ENCODE assay signal across 26 mouse cellular contexts in genomic region chr10:7843181-7843580, GRCm38 (mm10). TPM values are rescaled to one million over a fixed set of nuclear protein-coding genes. Genes with fewer than 3 reads are reported as not detected.
DNase-seq lines count a peak whose midpoint lies in the region; ATAC-seq and TF ChIP-seq lines count a peak whose summit lies in the region.
"Had no signal": no experiment of that assay in that cellular context is flagged by ENCODE, and none has a peak within 500 bp of the region (broad histone marks: within the 10 kb centered on the region; RNA-seq: fewer than 3 reads in every experiment).

No protein-coding gene starts in this region.

- peak; percentile 70 for DNase-seq in CD4-positive helper T cell, adult 2 months (ENCODE audit: low read depth, low spot score)
- no peak for DNase-seq in left cerebral cortex, postnatal 14 days (ENCODE audit: low spot score in 2 of 2)
- DNase-seq in forebrain, embryonic 11.5 days (ENCODE audit: low spot score), result no peak
- DNase-seq: adrenal gland, postnatal 10 days; adrenal gland, postnatal 36 days; cerebellum, adult 11 months; cerebellum, adult 9-11 months; cerebellum, postnatal 25 days; embryo, embryonic 11 days; forebrain, postnatal 0 days; gastrocnemius, postnatal 25 days; heart, adult 2 months; kidney, adult 2 months had no signal

- H3K4me2 ChIP-seq in forebrain, embryonic 13.5 days, result no peak overlapping the region
- H3K4me2 ChIP-seq in forebrain, embryonic 11.5 days (ENCODE audit: low read depth, low read length, severe bottlenecking), result no peak overlapping the region
- H3K4me2 ChIP-seq: embryonic facial prominence, embryonic 13.5 days; heart, embryonic 11.5 days; hindbrain, embryonic 12.5 days; hindbrain, embryonic 15.5 days had no signal

- TF ChIP-seq CTCF in bone marrow macrophage, adult 2 months (IDR thresholded peaks at IDR 0.05; ENCODE audit: low read depth, low read length), result no peak

- no peak overlapping the region for H3K9ac ChIP-seq in forebrain, embryonic 13.5 days
- no peak overlapping the region for H3K9ac ChIP-seq in forebrain, embryonic 11.5 days (ENCODE audit: low read length)
- H3K9ac ChIP-seq: embryonic facial prominence, embryonic 13.5 days; forebrain, postnatal 0 days; hindbrain, embryonic 12.5 days; hindbrain, embryonic 15.5 days had no signal

- H3K27me3 ChIP-seq in forebrain, embryonic 13.5 days, result no peaks in the 10 kb centered on the region
- no peaks in the 10 kb centered on the region for H3K27me3 ChIP-seq in forebrain, embryonic 11.5 days (ENCODE audit: control insufficient read depth, insufficient read depth, low read length)
- H3K27me3 ChIP-seq: embryonic facial prominence, embryonic 13.5 days; hindbrain, embryonic 12.5 days; hindbrain, embryonic 15.5 days had no signal

- H3K27ac ChIP-seq in bone marrow macrophage, adult 2 months (ENCODE audit: insufficient read depth, low read depth, low read length), result peak overlapping the region; percentile 97; the same call in 1 of the 2 replicates
- H3K27ac ChIP-seq in macrophage, result peak overlapping the region; percentile 99
- H3K27ac ChIP-seq in forebrain, embryonic 13.5 days, result no peak overlapping the region
- no peak overlapping the region for H3K27ac ChIP-seq in forebrain, embryonic 11.5 days (ENCODE audit: low read depth, low read length)
- H3K27ac ChIP-seq: embryonic facial prominence, embryonic 10.5 days; embryonic facial prominence, embryonic 13.5 days; heart, adult 2 months; hindbrain, embryonic 12.5 days; hindbrain, embryonic 15.5 days had no signal

- 84% methylated on average over 2 of the region's 4 CpGs for WGBS in macrophage (ENCODE audit: missing documents)
- 91% methylated on average over 4 of the region's 4 CpGs for WGBS in forebrain, embryonic 13.5 days
- WGBS in forebrain, embryonic 11.5 days, result 89% methylated on average over 4 of the region's 4 CpGs

- intact Hi-C loops in left cerebral cortex, postnatal 14 days (cut with DNase I), result no loop called here

- H3K4me3 ChIP-seq in bone marrow macrophage, adult 2 months (ENCODE audit: insufficient read depth, low read length), result no peak overlapping the region
- no peak overlapping the region for H3K4me3 ChIP-seq in macrophage (ENCODE audit: inconsistent target)
- H3K4me3 ChIP-seq in forebrain, embryonic 13.5 days, result no peak overlapping the region
- H3K4me3 ChIP-seq in forebrain, embryonic 11.5 days (ENCODE audit: low read depth, low read length), result no peak overlapping the region
- H3K4me3 ChIP-seq: embryonic facial prominence, embryonic 10.5 days; embryonic facial prominence, embryonic 13.5 days; erythroblast, embryonic 14.5 days; heart, adult 2 months; hindbrain, embryonic 12.5 days; hindbrain, embryonic 15.5 days had no signal

- peak; percentile 17 for ATAC-seq in CD4-positive, CD25-positive, alpha-beta regulatory T cell, adult 4 months
- no peak for ATAC-seq in forebrain, embryonic 13.5 days
- ATAC-seq in forebrain, embryonic 11.5 days (replicated peaks; ENCODE audit: low FRiP score), result no peak
- ATAC-seq: forebrain, embryonic 14.5 days; forebrain, postnatal 0 days; intestine, postnatal 0 days had no signal

- H3K9me3 ChIP-seq in forebrain, embryonic 13.5 days (replicated peaks), result no peaks in the 10 kb centered on the region
- H3K9me3 ChIP-seq in forebrain, embryonic 11.5 days (ENCODE audit: control insufficient read depth, low read length), result no peaks in the 10 kb centered on the region
- H3K9me3 ChIP-seq: embryonic facial prominence, embryonic 10.5 days; embryonic facial prominence, embryonic 13.5 days; hindbrain, embryonic 12.5 days; hindbrain, embryonic 15.5 days had no signal

- H3K4me1 ChIP-seq in bone marrow macrophage, adult 2 months (ENCODE audit: control insufficient read depth, insufficient read depth, low read length), result peaks cover 80% of the 10 kb centered on the region
- H3K4me1 ChIP-seq in forebrain, embryonic 13.5 days, result no peaks in the 10 kb centered on the region
- H3K4me1 ChIP-seq in forebrain, embryonic 11.5 days (replicated peaks; ENCODE audit: control insufficient read depth, insufficient read depth, low read length), result no peaks in the 10 kb centered on the region
- H3K4me1 ChIP-seq: hindbrain, embryonic 12.5 days; hindbrain, embryonic 15.5 days had no signal

- peaks cover 78% of the 10 kb centered on the region for H3K79me2 ChIP-seq in macrophage (ENCODE audit: inconsistent target)

- peaks cover 9% of the 10 kb centered on the region for H3K36me3 ChIP-seq in macrophage (ENCODE audit: inconsistent target)
- no peaks in the 10 kb centered on the region for H3K36me3 ChIP-seq in forebrain, embryonic 13.5 days (ENCODE audit: poor library complexity, severe bottlenecking)
- H3K36me3 ChIP-seq in forebrain, embryonic 11.5 days (ENCODE audit: control insufficient read depth, insufficient read depth, low read length), result no peaks in the 10 kb centered on the region
- H3K36me3 ChIP-seq: embryonic facial prominence, embryonic 10.5 days; embryonic facial prominence, embryonic 13.5 days; hindbrain, embryonic 12.5 days; hindbrain, embryonic 15.5 days had no signal

- TF ChIP-seq POLR2A in bone marrow macrophage, adult 2 months (IDR thresholded peaks at IDR 0.05; ENCODE audit: borderline replicate concordance, low read depth, low read length), result no peak

RNA-seq across cellular contexts. Expression of gene Zc3h12d, which starts 10.9 kb away (rescaled TPM):
- polyA plus RNA-seq in CD4-positive, CD25-positive, alpha-beta regulatory T cell, adult 4 months (2017; shearing (Covaris generic)), result 10 to 100 TPM; 51.7 to 87.3 TPM
- 27.6 and 29.5 TPM in 2 replicates for polyA plus RNA-seq in bone marrow macrophage, adult 2 months (2012; ENCODE audit: insufficient read depth, insufficient read length, missing spikeins)
- 10 to 100 TPM in 25 of 26 experiments, 1 to 10 TPM in 1; 4.7 to 61.5 (median 37.4) TPM for total RNA-seq in macrophage (2018; cell fraction: chromatin; rRNA removed)
- total RNA-seq in macrophage (2018; cell fraction: cytosol; rRNA removed), result 10 to 100 TPM; 15.6 to 52.4 (median 36.1) TPM
- total RNA-seq in macrophage (2018; cell fraction: nucleus; rRNA removed), result 10 to 100 TPM; 13.9 to 70.5 (median 35.9) TPM
- 21.6 to 37.6 TPM (median 28.7 TPM) in 3 replicates for polyA plus RNA-seq in macrophage (2018)
- 0.06 TPM in 1 of 2 replicates, not detected in the other for polyA plus RNA-seq in forebrain, embryonic 13.5 days (2015; fragmentation: Nextera tagmentation; extraction: Ambion mirVana)
- total RNA-seq in left cerebral cortex, postnatal 14 days (2021), result under 1 TPM; 0.15 to 0.20 TPM
- 0.04 TPM in 1 of 2 replicates, not detected in the other for polyA plus RNA-seq in forebrain, embryonic 11.5 days (2014; fragmentation: Nextera tagmentation; extraction: Ambion mirVana)
- polyA plus RNA-seq: C2C12; erythroblast, embryonic 14.5 days; forebrain, embryonic 14.5 days had no signal

RNA-seq across cellular contexts. Expression of gene Ppil4, which starts 50.5 kb away (rescaled TPM):
- 10 to 100 TPM; 76.4 to 77.5 TPM for polyA plus RNA-seq in CD4-positive, CD25-positive, alpha-beta regulatory T cell, adult 4 months (2017; shearing (Covaris generic))
- 30.2 and 31.5 TPM in 2 replicates for polyA plus RNA-seq in bone marrow macrophage, adult 2 months (2012; ENCODE audit: insufficient read depth, insufficient read length, missing spikeins)
- 100 to 1,000 TPM in 10 of 26 experiments, 10 to 100 TPM in 16; 56.8 to 125 (median 91.4) TPM for total RNA-seq in macrophage (2018; cell fraction: chromatin; rRNA removed)
- total RNA-seq in macrophage (2018; cell fraction: cytosol; rRNA removed), result 10 to 100 TPM; 12.3 to 23.8 (median 18.5) TPM
- 10 to 100 TPM; 29.0 to 79.5 (median 40.9) TPM for total RNA-seq in macrophage (2018; cell fraction: nucleus; rRNA removed)
- polyA plus RNA-seq in macrophage (2018), result 19.7 to 34.0 TPM (median 19.9 TPM) in 3 replicates
- polyA plus RNA-seq in forebrain, embryonic 13.5 days (2015; fragmentation: Nextera tagmentation; extraction: Ambion mirVana), result 51.1 and 57.7 TPM in 2 replicates
- 10 to 100 TPM; 33.4 to 33.9 TPM for total RNA-seq in left cerebral cortex, postnatal 14 days (2021)
- polyA plus RNA-seq in forebrain, embryonic 11.5 days (2014; fragmentation: Nextera tagmentation; extraction: Ambion mirVana), result 47.2 and 49.6 TPM in 2 replicates

RNA-seq across cellular contexts. Expression of gene Ginm1, which starts 50.6 kb away (rescaled TPM):
- polyA plus RNA-seq in CD4-positive, CD25-positive, alpha-beta regulatory T cell, adult 4 months (2017; shearing (Covaris generic)), result 10 to 100 TPM; 71.5 to 79.6 TPM
- 53.7 and 61.3 TPM in 2 replicates for polyA plus RNA-seq in bone marrow macrophage, adult 2 months (2012; ENCODE audit: insufficient read depth, insufficient read length, missing spikeins)
- 10 to 100 TPM in 25 of 26 experiments, 1 to 10 TPM in 1; 7.6 to 29.6 (median 17.7) TPM for total RNA-seq in macrophage (2018; cell fraction: chromatin; rRNA removed)
- 10 to 100 TPM; 27.4 to 59.7 (median 38.1) TPM for total RNA-seq in macrophage (2018; cell fraction: cytosol; rRNA removed)
- total RNA-seq in macrophage (2018; cell fraction: nucleus; rRNA removed), result 10 to 100 TPM; 17.9 to 72.3 (median 34.0) TPM
- 42.7 to 123 TPM (median 50.0 TPM) in 3 replicates for polyA plus RNA-seq in macrophage (2018)
- 49.3 and 55.3 TPM in 2 replicates for polyA plus RNA-seq in forebrain, embryonic 13.5 days (2015; fragmentation: Nextera tagmentation; extraction: Ambion mirVana)
- total RNA-seq in left cerebral cortex, postnatal 14 days (2021), result 10 to 100 TPM; 19.2 to 21.2 TPM
- 51.5 and 55.2 TPM in 2 replicates for polyA plus RNA-seq in forebrain, embryonic 11.5 days (2014; fragmentation: Nextera tagmentation; extraction: Ambion mirVana)

Comparison
In these comparisons a context has a peak if more than half of its experiments do, and no peak if none do; other contexts are left out.
1. H3K27ac ChIP-seq: peak in bone marrow macrophage, adult 2 months (single experiment) and macrophage (single experiment); none in forebrain, embryonic 13.5 days (single experiment) and forebrain, embryonic 11.5 days (single experiment).
2. RNA of gene Zc3h12d, which starts 10.9 kb away (polyA plus RNA-seq): 51.7 to 87.3 TPM in CD4-positive, CD25-positive, alpha-beta regulatory T cell, adult 4 months, 21.6 to 37.6 TPM in macrophage and 27.6 to 29.5 TPM in bone marrow macrophage, adult 2 months; 0.04 TPM in forebrain, embryonic 11.5 days and 0.06 TPM in forebrain, embryonic 13.5 days; every median in the first group is over 10 times any median in the second.